Mouse (Mus musculus) brain, adult 2 months (tissue): ENCODE data around the gene Kalrn.

Experiments used
- DNase-seq: peaks from one replicate; pipeline ENCODE4 v3.0.0; 2011; ENCODE audit warnings: low read depth, low spot score

The Kalrn gene

DNA sequence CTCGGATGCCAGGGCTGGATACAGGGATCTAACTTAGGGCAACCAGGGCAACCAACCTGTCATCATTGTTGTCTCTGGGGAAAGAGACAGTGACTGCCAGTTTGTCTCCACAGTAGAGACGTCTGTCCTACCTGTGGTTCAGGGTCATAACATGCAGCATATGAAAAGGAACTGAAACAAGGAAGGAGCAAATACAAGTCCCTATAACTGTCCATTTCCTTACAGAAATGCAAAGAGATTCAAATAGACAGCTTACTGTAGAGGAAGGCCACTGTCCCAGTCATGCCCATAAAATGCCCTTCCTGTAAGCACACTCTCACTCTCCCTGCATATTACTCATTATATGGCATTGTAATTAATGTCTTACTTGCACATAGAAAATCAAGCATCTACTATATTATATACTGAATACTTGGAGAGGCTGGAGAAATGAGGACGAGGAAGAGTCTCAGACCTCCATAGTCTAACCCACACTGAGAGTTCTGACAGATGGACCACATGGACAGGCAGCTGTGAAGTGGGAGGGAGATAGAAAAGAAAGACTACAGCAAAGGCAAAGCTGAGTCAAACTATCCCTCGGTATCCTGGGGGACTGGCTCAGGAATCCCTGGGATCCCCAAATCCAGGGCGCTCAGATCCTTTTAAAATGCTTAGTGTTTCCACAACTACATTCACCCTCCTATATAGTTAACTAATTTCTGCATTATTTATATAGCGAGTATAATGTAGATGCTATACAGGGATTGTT lies 530.1 kb downstream of the Kalrn start:
- DNase-seq, result peak; percentile 83

DNA sequence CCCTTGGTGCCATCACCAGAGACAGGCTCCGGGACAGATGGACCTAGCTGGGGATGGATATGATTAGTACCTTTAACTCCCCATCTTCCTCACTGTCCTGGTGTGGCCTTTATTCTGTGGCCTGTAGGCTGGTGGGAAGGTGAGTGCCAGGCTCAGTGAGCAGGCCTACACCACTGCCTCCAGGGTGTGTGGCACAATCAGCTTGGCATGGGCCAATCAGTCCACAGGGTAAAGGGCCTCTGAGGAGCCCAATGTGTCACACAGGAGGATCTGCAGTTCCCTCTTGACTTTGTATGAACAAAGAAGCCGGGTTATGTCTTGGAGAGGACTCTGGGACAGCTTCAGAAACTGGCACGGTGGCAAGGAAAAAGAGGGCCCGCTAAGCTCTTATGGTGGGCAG lies 530.7 kb downstream of the Kalrn start:
- no peak for DNase-seq

DNA sequence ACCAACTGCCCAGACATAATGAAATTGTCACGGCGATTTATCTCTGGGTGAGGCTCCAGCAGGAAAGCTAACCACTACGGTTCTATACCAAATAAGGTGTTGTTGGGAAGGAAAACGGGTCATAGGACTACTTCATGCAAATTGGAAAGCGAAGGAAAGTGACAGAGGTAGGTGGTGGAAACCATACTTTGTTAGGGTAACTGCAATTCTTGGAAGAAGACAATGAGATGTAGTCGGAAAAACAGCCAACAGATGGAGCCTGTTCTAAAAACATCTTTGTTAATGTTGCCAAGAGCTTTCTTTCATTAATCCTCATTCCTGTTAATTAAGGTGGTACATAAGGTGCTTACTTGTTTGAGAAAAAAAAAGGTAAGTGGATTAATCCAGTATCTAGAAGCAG lies 533.1 kb downstream of the Kalrn start:
- peak; percentile 59 for DNase-seq

DNA sequence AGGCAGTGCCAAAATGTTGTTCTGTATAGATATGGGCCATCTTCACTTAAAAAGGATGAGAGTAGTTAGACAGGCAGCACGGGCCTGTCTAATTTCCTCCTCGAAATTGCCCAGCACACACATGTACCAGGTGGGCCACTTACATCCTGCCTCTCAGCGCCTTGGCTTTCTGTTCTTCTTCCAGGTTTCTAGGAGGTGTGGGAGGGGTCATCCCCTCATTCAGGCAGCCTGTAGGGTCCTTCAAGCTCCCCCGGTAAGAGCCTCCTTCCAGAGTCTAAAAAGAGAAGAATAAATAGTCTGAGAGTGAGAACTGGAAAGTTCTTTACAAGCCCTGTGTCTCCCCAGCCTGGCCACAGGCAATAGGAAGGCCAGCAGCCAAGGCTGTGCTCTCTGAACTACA lies 533.6 kb downstream of the Kalrn start:
- no peak for DNase-seq

DNA sequence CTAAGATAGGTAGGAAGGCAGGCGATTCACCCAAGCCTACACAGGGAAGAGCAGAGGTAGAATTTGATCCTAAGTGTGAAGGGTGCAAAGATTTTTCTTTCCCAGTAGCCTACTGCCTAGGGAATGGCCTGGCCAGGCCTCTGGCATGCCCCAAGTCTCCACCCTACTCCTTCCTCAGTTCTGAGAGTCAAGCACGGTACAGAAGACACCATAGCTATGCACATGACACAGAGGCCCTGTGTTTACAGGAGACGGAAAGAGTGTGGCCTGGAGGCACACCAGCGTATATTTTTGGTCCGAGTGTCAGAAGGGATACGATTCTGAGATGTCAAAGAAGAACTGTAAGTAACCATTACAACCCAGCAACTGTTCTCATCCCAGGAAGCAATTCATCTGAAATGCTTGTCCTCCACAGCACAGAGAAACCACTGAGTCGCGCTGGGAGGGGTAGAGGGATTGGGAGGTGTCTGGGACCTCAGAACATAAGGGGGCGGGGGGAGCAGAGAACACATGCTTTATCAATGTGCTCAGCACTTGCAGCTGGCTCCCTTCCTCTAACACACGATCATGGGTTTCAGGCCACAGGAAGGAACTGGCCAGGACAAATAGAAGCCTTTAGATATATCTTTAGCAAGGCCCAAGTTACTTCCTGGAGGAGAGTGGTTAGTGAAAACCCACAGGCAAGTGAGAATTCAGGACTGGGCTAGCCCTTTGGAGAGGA lies 536.8 kb downstream of the Kalrn start:
- DNase-seq, result no peak

DNA sequence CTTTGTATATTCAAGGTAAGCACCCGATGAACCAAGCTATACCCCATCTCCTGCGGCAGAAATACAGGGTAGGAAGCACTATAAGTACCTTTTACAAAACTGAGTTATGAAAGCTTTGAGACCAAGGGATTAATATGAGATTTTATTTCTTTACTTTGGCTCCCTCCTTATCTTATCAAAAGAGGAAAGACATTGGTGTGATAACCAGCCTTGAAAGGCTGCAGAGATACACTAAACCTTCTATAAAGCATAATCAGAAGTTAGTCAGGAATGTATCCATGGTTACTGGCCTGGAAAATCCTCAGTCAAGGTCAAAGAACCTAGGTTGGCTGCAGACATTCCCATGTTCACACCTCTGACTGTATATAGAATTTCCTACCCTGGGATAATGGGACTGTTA lies 537.6 kb downstream of the Kalrn start:
- no peak for DNase-seq

DNA sequence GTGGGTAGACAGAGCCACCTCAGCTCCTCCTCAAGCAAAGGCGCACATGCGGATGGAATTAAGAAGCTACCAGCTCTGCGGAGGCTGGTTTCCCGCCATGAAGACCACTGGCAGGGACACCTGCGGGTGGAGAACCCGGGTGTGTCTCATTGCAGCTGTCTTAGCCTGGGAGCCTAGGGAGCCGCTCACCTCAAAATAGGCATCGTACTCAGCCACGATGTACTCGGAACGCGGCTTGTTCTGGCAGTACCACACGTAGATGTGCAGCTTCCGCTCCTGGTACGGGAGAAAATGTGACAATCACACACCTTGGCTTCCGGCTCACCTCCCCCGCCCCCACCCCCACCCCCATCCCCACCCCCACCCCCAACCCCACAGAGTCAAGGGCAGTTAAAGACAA lies 539.1 kb downstream of the Kalrn start:
- no peak for DNase-seq

DNA sequence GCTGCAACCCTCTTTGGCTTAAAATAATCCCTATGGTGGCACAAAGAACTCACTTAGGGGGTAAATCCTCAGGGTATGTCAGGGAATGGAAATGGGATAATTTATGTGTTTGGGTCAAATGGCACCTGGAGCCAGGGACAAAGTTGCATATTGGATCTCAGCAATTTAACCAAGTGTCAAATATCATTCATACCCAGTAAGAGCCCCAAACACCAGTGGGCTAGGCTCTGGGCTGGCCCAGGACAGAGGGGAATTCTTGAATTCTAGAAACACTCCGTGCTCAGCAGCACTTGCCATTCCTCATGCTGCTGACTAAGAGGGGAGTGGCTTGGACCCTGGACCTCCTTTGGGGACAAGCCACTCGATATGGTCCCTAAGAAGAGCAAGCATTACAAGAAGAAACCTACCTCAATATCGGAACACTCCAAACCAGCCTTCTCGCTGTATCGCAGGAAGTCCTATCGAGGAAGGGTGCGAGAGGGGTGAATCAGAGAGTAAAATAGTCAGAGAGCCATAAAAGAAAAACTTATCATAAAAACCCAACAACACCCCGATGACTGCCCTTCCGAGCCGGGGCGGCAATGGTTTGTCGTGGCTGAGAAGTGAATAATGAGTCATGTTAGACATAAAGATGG lies 541.2 kb downstream of the Kalrn start:
- no peak for DNase-seq

DNA sequence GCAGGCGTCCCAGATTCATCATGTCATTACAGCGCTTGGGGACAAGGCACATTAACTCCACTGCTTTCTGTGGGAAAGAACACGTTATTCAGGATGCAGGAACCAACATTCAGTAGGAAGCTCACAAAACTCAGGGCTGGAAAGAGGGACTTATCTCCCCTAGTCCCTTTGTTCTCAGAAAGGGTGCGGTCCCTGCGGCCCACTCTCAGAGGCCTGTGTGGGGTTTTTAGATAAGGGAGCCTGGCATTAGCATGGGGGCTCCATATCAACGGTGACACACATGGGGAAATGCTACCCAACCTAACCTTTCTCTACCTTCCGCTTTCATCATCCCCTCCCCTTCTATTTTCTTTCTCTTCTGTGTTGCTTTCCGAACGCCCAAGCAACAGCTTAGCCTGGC lies 541.8 kb downstream of the Kalrn start:
- DNase-seq, result no peak

DNA sequence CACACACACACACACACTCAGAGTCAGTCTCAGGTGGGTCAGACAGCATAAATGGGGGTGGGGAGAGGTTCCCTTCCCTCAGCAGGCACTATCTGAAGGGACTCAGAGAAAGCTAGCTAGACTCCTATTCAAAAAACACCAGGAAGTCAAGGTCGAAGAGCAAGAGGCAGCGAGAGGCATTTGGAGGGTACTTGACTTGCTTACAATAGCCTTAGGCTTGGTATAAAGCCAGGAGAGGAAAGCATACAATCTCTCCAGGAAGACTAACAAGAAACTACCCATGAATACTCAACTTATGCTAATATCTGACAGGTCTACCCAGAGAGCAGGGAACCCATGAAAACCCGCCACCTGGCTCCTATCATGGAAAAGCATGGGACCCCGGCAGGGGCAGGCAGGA lies 543.0 kb downstream of the Kalrn start:
- DNase-seq, result no peak

DNA sequence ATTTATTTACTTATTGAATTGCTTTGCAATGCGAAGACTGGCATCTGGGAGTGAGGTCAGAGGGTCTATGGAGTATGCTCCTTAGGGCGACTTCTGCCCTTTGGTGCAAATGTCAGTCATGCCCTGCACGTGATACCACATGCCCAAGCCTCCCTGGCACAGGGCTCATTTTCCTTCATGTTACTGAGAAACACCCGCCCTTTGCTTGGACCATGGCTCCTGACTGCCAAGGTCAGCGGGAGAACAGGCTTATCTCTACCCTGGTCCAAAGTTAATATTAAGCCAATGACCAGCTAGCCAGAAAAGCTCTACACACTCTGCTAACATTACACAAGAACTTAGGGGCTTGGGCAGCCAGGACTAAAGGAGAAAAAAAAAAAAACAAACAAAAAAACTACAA lies 543.5 kb downstream of the Kalrn start:
- no peak for DNase-seq

DNA sequence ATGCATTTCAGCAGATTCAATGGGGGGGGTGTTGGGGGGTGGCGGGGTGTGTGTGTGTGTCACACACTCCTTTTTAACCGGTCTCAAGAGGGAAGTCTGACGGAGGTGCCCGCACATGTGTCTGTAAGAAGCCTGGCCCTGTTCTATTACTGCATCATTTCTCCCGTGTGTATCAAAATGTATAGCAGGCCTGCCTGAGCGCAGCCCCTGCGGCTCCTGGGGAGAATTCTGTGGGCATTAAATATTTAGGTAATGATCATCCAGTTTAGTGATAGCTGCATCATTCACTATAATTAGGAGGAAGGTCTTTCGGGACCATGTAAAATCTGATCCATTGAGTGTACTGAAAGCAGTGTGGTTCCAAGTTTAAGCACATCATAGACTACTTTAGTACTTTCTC lies 556.1 kb downstream of the Kalrn start:
- DNase-seq, result no peak

DNA sequence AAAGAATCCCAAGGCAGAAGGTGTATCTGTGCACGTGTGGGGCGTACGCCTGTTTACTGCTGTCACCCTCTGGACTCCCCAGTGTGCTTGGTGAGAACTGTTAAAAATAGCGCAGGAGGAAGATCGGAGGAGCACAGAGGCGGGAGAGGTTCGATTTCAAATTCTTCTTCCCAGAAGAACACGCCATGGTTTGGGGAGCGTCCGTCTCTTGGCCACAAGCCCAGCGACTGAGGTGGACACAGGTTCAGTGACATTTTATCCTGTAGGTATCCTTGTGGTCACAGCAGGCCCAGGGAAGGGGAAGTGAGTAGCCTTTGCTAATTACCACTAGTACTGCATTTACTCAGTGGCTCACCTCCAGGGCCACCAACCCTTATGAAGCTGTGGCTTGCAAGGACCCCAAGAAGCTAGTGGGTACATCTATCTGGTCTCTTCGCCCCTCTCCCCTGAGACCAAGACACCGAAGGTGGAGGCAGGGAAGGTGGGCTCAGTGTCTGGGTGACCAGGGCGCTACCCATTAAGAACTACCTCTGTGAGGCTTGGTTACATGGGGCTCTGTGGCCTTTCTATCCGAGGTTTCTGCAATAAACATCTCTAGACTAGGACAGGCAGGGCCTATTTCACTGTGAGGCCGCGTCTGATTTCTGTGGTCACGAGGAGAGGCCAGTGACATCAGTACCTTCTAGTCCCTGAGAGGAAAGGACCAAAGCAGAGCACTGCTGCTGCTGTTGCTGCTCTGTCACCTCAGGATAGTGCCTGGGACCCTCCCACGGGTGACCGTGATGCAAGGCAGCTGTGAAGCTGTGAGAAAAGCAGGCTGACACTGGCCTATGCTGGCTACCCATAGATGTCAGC lies 561.1 kb downstream of the Kalrn start:
- no peak for DNase-seq

DNA sequence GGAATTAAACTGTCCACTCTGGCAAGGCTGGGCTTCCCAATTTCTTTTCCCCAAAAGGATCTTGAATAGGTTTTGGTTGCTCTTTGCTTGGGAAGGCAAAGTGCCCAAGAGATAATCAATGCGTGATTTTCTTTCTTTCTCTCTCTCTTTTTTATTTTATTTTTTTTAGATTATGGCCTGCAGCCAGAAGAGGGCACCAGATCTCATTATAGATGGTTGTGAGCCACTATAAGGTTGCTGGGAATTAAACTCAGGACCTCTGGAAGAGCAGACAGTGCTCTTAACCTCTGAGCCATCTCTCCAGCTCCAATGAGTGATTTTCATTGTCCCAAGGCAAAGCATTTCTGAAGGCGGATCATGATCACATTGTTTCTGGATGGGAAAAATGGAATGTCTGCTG lies 563.8 kb downstream of the Kalrn start:
- no peak for DNase-seq

DNA sequence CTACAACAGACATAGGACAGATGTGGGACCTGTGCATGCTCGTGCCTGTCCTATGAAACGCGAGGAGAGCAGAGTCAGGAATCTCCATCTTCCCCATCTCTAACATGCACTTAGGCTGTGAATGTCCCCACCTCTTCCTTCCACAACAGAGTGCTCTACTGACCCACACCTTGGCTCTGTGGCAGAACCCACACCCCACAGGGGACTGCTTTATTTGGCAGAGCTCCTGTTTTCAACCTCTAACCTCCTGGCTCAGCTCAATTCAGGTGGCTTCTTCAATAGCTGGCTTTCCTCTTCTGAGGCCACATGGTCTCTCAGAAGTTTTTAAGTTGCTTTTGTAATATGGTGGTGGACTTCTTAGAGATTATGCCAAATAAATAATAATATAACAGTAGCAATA lies 567.3 kb downstream of the Kalrn start:
- DNase-seq, result no peak

DNA sequence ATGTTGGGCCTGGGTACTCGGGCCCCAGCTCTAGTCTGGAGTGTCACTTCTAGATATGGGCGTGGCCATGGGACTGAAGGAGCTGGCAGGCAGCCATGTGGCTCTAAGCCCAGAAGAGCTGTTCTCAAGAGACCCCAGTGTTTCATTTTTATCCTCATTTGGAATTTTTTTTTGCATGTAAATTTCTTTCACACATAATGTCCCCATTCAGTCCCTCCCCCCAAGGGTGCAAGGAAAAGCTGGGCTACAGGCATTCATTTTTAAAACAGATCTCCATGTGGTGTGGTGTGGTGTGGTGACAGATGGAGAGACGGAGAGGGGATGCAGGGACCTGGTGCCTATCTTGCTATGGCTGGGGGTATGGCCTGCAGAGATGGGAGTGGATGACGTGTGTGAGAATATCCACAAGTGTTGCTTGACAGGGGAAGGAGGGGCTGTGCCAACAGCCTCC lies 569.2 kb downstream of the Kalrn start:
- DNase-seq, result peak; percentile 46

DNA sequence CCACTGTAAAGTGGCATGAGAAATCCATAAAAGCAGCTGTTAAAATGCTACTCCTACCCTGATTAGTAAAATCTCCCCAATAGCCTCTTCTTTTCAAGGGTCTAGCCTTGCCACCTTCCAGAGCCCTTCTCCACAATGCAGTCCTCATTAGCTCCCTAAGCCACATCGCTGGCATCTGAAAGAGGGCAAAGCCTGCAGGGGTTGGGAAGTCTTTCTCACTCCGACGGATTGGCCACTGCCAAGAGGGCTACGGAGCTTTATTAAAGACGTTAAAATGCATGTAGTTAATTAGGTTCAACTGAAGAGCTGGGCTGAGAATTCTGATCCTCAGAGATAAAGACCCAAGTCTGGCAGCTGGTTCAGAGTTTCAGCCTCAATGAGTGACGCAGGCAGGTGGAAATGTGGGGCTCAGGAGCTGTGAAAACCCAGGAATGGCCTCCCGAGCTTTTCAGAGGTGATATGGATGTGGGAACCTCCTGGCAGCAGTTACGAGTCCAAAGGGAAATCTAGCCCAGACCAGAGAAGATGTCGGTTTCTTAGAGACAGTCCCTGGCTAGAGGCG lies 569.7 kb downstream of the Kalrn start:
- no peak for DNase-seq

DNA sequence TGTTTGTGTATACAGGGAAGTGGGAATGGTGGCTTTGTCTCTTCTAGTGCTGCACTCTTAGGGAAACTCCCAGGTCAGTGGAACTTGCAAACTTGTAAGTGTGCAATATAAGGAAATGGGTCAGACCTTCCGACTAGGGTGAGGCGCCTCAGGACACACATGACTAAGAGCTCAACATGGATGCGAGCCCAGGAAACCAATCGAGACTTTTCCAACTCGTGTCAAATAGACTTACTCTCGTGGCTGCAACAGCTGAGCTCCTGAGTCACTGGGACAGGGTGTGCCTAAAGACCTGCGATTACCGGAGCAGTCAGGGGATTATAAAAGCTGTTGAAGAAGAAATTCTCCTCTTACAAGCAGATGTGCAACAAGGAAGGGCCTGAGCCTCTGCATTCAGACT lies 572.6 kb downstream of the Kalrn start:
- peak; percentile 28 for DNase-seq

DNA sequence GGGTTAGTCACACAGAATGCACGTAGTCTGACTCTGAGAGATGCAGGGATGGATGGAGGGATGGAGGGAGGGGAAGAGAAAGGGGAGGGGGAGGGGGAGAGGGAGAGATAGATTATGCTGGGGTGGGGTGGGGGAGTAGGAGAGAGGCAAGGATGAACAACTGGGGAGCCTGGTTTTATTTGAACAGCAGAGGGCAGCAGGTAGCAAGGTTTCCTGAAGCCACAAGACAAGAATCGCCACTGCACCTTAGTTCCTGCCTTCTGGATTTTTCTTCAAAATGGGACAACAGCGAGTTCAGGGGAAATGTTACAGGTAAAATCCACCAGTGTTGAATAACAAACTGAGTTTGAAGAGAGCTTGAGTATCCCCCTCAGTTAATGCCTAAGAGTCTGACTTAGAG lies 573.9 kb downstream of the Kalrn start:
- DNase-seq, result peak; percentile 72

DNA sequence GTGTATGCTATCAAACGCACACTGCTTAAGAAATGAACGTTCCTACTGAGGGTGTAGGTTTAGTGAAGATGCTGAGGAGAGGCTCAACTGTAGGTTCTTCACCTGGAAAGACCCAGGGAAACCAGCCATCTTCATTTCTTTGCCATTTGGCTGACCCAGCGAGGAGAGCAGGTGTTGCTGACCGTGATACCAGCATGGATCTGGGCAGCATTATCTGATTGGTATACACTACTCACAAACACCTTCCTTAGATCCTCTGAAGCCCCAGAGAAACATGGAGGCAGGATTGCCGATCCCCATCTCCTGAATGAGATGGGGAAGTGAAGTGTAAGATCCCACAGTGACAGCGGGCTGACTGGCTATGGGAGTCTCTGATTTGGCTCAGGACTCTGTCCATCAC lies 575.3 kb downstream of the Kalrn start:
- DNase-seq, result peak; percentile 35

DNA sequence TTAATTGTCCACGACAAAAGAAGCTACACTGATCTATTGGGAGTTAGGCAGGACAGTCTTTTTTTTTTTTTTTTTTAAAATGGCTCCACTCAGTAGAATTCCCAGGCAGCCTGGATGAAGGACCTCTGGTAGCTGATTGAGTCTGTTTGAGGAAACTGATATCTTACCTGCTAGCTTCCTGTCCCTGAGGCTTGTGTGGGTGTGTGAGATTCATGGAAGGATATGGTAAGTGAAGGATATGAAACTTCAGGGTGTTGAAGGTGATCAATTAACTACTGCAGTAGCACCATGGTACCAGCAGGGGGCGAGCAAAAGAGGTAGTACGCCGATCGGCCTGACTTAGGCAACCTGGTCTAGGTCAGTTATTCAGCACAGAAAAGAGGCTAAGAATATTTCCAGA lies 577.3 kb downstream of the Kalrn start:
- peak; percentile 73 for DNase-seq

DNA sequence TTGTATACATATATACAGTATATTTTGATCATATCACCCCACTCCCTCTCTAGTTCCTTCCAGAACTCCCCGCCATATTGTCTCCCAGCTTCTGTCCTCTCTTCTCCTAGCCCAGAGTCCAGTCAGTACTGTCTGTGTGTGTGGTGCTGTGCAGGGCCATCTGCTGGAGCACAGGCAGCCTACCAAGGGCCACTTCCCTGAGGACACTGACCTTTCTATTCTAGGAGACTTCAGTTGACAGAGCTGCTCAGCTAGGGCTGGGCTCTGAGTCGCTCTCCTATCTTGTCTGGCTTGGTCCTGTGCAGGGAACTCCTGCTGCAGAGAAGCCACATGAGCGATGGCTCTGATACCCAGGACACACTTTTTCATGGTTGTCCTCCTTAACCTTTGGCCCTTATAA lies 577.8 kb downstream of the Kalrn start:
- no peak for DNase-seq
